Mouse (Mus musculus): Measurements from ENCODE around the gene Pigh. TPM values are rescaled to one million over a fixed set of nuclear protein-coding genes. Genes with fewer than 3 reads are reported as not detected.

Gene Pigh
- polyA plus RNA-seq, 1 experiment from 2014 or later, result 14.8 TPM

GRCm38 (mm10) chr12:79060766-79061652 is 28.4 kb downstream of the Pigh start:
- H3K27ac ChIP-seq (ENCODE audit: low read length), result peak overlapping the region; percentile 47; the same call in 1 of the 2 replicates
- no peaks in the 10 kb centered on the region for H3K36me3 ChIP-seq (ENCODE audit: insufficient read depth, low read length)
- 60% methylated on average over 7 of the region's 7 CpGs for WGBS
- no peaks in the 10 kb centered on the region for H3K9me3 ChIP-seq (ENCODE audit: low read length)
- no peak overlapping the region for H3K4me2 ChIP-seq (replicated peaks; ENCODE audit: low read depth, low read length)
- H3K4me3 ChIP-seq (ENCODE audit: low read depth, low read length), result no peak overlapping the region
- no peak overlapping the region for H3K9ac ChIP-seq (replicated peaks; ENCODE audit: low read depth)
- no peaks in the 10 kb centered on the region for H3K27me3 ChIP-seq (replicated peaks; ENCODE audit: insufficient read depth, low read length)
- ATAC-seq, result peak; percentile 42
- peak; percentile 19 for DNase-seq (ENCODE audit: low spot score)
- TF ChIP-seq EP300 (IDR thresholded peaks at IDR 0.05) (no peak), CTCF (IDR thresholded peaks at IDR 0.05) (no peak)
- H3K4me1 ChIP-seq (ENCODE audit: insufficient read depth, low read depth, low read length), result peaks cover 9% of the 10 kb centered on the region; the same call in 1 of the 2 replicates

- Histone ChIP-seq H3K9ac (replicated peaks; ENCODE audit: low read depth) (no peak overlapping the region), H3K27me3 (replicated peaks; ENCODE audit: insufficient read depth, low read length) (no peaks in the 10 kb centered on the region), H3K4me2 (replicated peaks; ENCODE audit: low read depth, low read length) (0 out of 2 replicates have a peak overlapping the region, but pooled peaks have one; percentile 3), H3K27ac (ENCODE audit: low read length) (peak overlapping the region; percentile 54), H3K36me3 (ENCODE audit: insufficient read depth, low read length) (no peaks in the 10 kb centered on the region), H3K9me3 (ENCODE audit: low read length) (no peaks in the 10 kb centered on the region), H3K4me1 (ENCODE audit: insufficient read depth, low read depth, low read length) (peaks cover 9% of the 10 kb centered on the region; the same call in 1 of the 2 replicates), H3K4me3 (ENCODE audit: low read depth, low read length) (no peak overlapping the region)
- no peak for TF ChIP-seq EP300 (IDR thresholded peaks at IDR 0.05)
- no peak for TF ChIP-seq CTCF (IDR thresholded peaks at IDR 0.05)
- peak; percentile 82 for ATAC-seq
- DNase-seq (ENCODE audit: low spot score), result peak; percentile 81
- WGBS, result 70% methylated on average over 9 of the region's 9 CpGs
These were observed 29.3 kb downstream of the Pigh start for GRCm38 (mm10) chr12:79060134-79060533.

DNA sequence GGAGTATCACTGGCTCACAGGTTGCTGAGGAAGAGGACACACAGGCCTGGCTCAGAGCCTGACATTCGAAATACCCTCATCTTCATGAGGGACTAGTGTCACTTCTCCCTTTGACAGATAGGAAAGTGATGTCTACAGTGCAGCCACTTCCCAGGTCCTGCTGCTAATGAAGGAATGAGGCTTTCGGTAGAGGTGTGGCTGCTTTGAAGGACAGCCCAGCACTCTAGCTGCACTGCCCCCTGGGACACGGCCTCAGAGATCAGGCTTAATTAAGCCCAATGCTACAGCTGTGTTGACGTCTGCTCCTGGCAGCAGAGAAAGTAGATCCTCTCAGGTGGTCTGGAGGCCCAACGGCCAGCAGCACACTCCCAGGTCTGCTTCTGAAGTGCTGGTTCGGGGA is 29.9 kb downstream of the Pigh start:
- 64% methylated on average over 6 of the region's 6 CpGs for WGBS
- peaks cover 9% of the 10 kb centered on the region; the same call in 1 of the 2 replicates for H3K4me1 ChIP-seq (ENCODE audit: insufficient read depth, low read depth, low read length)
- peak overlapping the region; percentile 54 for H3K27ac ChIP-seq (ENCODE audit: low read length)
- no peaks in the 10 kb centered on the region for H3K9me3 ChIP-seq (ENCODE audit: low read length)
- peak; percentile 24 for DNase-seq (ENCODE audit: low spot score)
- H3K9ac ChIP-seq (replicated peaks; ENCODE audit: low read depth), result no peak overlapping the region
- no peaks in the 10 kb centered on the region for H3K27me3 ChIP-seq (replicated peaks; ENCODE audit: insufficient read depth, low read length)
- peaks cover 5% of the 10 kb centered on the region for H3K36me3 ChIP-seq (ENCODE audit: insufficient read depth, low read length)
- TF ChIP-seq EP300 (IDR thresholded peaks at IDR 0.05), result no peak
- no peak for TF ChIP-seq CTCF (IDR thresholded peaks at IDR 0.05)
- ATAC-seq, result no peak; the same call in 1 of the 2 replicates
- H3K4me3 ChIP-seq (ENCODE audit: low read depth, low read length), result no peak overlapping the region
- H3K4me2 ChIP-seq (replicated peaks; ENCODE audit: low read depth, low read length), result 0 out of 2 replicates have a peak overlapping the region, but pooled peaks have one; percentile 3

DNA sequence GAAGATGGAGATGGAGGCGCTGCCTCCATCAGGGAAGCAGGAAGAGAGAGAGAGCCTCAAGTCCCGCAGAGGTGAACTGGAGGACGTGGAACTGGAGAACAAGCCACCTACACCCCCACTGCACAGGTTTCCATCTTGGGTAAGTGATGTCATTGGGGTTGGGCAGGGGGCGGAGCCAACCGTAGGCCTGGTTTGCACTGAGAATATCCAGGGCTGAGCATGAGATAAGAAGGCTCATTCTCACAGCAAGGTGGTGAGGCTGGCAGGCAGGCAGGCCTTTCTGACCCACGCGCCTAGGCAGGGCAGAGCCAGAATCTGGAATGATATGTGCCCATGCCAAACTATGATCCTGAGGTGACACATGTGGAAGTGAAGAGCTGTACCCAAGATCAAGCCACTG is 34.2 kb downstream of the Pigh start:
- H3K27me3 ChIP-seq (replicated peaks; ENCODE audit: insufficient read depth, low read length), result no peaks in the 10 kb centered on the region
- no peak overlapping the region for H3K4me2 ChIP-seq (replicated peaks; ENCODE audit: low read depth, low read length)
- WGBS, result 79% methylated on average over 7 of the region's 7 CpGs
- TF ChIP-seq EP300 (IDR thresholded peaks at IDR 0.05) (no peak), CTCF (IDR thresholded peaks at IDR 0.05) (no peak)
- peaks cover 11% of the 10 kb centered on the region for H3K36me3 ChIP-seq (ENCODE audit: insufficient read depth, low read length)
- no peak overlapping the region for H3K4me3 ChIP-seq (ENCODE audit: low read depth, low read length)
- ATAC-seq (no peak), DNase-seq (ENCODE audit: low spot score) (no peak)
- no peak overlapping the region for H3K27ac ChIP-seq (ENCODE audit: low read length)
- H3K9me3 ChIP-seq (ENCODE audit: low read length), result no peaks in the 10 kb centered on the region
- no peak overlapping the region for H3K9ac ChIP-seq (replicated peaks; ENCODE audit: low read depth)
- H3K4me1 ChIP-seq (ENCODE audit: insufficient read depth, low read depth, low read length), result peaks cover 3% of the 10 kb centered on the region; the same call in 1 of the 2 replicates

DNA sequence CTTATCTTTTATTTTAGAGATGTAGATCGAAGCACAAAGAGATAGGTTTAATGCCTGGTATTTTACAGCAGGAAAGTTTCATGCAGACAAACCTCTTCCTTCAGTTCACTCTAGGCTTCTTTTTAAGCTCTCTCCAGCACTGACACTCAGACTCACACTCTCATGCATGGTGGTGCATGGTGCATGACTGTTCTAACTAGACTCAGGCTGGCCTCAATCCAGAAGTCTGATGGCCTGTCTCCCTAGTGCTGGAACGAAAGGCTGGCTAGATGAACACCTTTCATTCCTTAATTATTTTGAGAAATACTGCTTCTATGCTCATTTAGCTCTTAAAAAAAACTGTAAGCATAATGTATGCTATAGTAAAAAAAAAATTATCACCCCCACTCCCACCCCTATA is 37.4 kb downstream of the Pigh start:
- WGBS, result 82% methylated on average over 2 of the region's 2 CpGs
- ATAC-seq, result no peak

DNA sequence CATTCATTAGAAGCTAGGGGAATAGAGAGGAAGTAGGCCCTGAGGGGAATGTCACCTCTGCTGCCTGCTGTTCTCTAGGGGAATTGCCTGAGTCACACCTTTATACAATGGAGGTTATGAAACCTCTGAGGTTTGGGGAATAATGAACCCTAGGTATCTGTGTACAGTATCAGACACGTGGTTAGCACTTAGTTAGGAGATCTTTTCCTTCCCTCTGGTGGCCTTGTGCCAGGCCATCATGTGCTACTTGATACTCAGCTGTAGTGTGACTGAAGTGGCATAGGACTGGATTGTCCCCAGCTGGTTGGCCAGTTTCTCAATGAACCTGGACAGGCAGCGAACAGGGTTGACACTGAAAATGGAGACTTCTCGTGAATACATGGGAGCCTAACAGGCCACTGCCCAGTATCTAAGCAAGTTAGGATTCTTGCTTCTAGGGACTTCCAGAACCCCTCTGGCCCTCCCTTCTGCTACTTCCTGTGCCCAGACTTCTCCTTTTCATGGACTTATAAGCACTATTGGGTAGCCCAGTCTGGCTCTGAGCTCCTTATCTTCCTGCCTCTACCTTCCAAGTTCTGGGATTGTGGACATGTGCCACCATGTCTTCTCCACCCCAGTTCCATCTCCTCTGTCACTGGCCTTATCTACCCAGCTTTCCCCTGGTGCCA is 38.8 kb downstream of the Pigh start:
- no peaks in the 10 kb centered on the region for H3K9me3 ChIP-seq (ENCODE audit: low read length)
- H3K4me2 ChIP-seq (replicated peaks; ENCODE audit: low read depth, low read length), result no peak overlapping the region
- no peak overlapping the region for H3K4me3 ChIP-seq (ENCODE audit: low read depth, low read length)
- no peak overlapping the region for H3K9ac ChIP-seq (replicated peaks; ENCODE audit: low read depth)
- DNase-seq (ENCODE audit: low spot score) (peak; percentile 93), ATAC-seq (peak; percentile 94)
- H3K27me3 ChIP-seq (replicated peaks; ENCODE audit: insufficient read depth, low read length), result no peaks in the 10 kb centered on the region
- H3K36me3 ChIP-seq (ENCODE audit: insufficient read depth, low read length), result peaks cover 11% of the 10 kb centered on the region
- H3K27ac ChIP-seq (ENCODE audit: low read length), result peak overlapping the region; percentile 43; the same call in 1 of the 2 replicates
- WGBS, result 44% methylated on average over 3 of the region's 3 CpGs
- TF ChIP-seq EP300 (IDR thresholded peaks at IDR 0.05) (peak; percentile 84), CTCF (IDR thresholded peaks at IDR 0.05) (0 out of 2 replicates have a peak, but pooled peaks have one; percentile 7)
- 0 out of 2 replicates have a peak, but pooled peaks cover 3% of the 10 kb centered on the region for H3K4me1 ChIP-seq (ENCODE audit: insufficient read depth, low read depth, low read length)

More for the DNA sequence above, 37.4 kb downstream of the Pigh start:
- H3K4me1 ChIP-seq (ENCODE audit: insufficient read depth, low read depth, low read length), result 0 out of 2 replicates have a peak, but pooled peaks cover 3% of the 10 kb centered on the region
- no peak overlapping the region for H3K4me2 ChIP-seq (replicated peaks; ENCODE audit: low read depth, low read length)
- no peak for TF ChIP-seq EP300 (IDR thresholded peaks at IDR 0.05)
- no peak for TF ChIP-seq CTCF (IDR thresholded peaks at IDR 0.05)
- DNase-seq (ENCODE audit: low spot score), result no peak
- H3K27me3 ChIP-seq (replicated peaks; ENCODE audit: insufficient read depth, low read length), result no peaks in the 10 kb centered on the region
- no peak overlapping the region for H3K9ac ChIP-seq (replicated peaks; ENCODE audit: low read depth)
- H3K9me3 ChIP-seq (ENCODE audit: low read length), result no peaks in the 10 kb centered on the region
- H3K36me3 ChIP-seq (ENCODE audit: insufficient read depth, low read length), result peaks cover 11% of the 10 kb centered on the region
- no peak overlapping the region for H3K4me3 ChIP-seq (ENCODE audit: low read depth, low read length)
- no peak overlapping the region for H3K27ac ChIP-seq (ENCODE audit: low read length)

Measured in lung, postnatal 0 days (tissue).